Mouse (Mus musculus) liver, embryonic 14.5 days (tissue): ENCODE measurements around the gene Kif21a. TPM values are rescaled to one million over a fixed set of nuclear protein-coding genes. Genes with fewer than 3 reads are reported as not detected.

Source experiments
- ATAC-seq: fragments of 200-750 bp; cut with Nextera tagmentation; 2 replicates; pipeline ENCODE4 v1.8.0; 2017; ENCODE audit warnings: moderate number of reproducible peaks, mild to moderate bottlenecking, moderate library complexity; ENCODE audit not compliant: insufficient read depth
- DNase-seq, 3 experiments: peaks; one replicate each; pipeline ENCODE4 v3.0.0-alpha.2; 2012 to 2013; ENCODE audit warnings: low read depth in 3 of 3, low spot score in 3 of 3
- H3K27ac ChIP-seq: fragments of 300-500 bp; sonication (generic); 2 replicates; pipeline ENCODE4 v1.5.1; 2014; ENCODE audit warnings: moderate library complexity, mild to moderate bottlenecking, control low read depth, inconsistent platforms
- H3K27me3 ChIP-seq: fragments of 300-500 bp; sonication (generic); 2 replicates; pipeline ENCODE4 v1.6.1; 2014; ENCODE audit warnings: mild to moderate bottlenecking, low read length, moderate library complexity; ENCODE audit not compliant: control insufficient read depth, insufficient read depth
- H3K36me3 ChIP-seq: fragments of 300-500 bp; sonication (generic); replicated peaks from 2 replicates; pipeline ENCODE4 v1.6.1; 2014; ENCODE audit warnings: low read depth; ENCODE audit not compliant: control insufficient read depth, insufficient read depth
- H3K4me1 ChIP-seq, 2 experiments: fragments of 200-500 bp in 1 of 2; fragments of 300-500 bp in 1 of 2; sonication (generic) in 1 of 2; replicated peaks; 2 replicates each; pipeline ENCODE4 v1.6.1; 2012 to 2014; ENCODE audit warnings: antibody characterized with exemption in 1 of 2, inconsistent platforms in 1 of 2, low read length in 1 of 2; ENCODE audit not compliant: control insufficient read depth in 2 of 2, insufficient read depth in 2 of 2
- H3K4me2 ChIP-seq: fragments of 300-500 bp; sonication (generic); 2 replicates; pipeline ENCODE4 v1.6.1; 2014; ENCODE audit warnings: low read depth, mild to moderate bottlenecking, control low read depth, moderate library complexity
- H3K4me3 ChIP-seq, 2 experiments: fragments of 200-500 bp in 1 of 2; fragments of 300-500 bp in 1 of 2; sonication (generic) in 1 of 2; 2 replicates each; pipeline ENCODE4 v1.5.1; 2012 to 2014; ENCODE audit warnings: low read depth in 2 of 2, low read length in 2 of 2, mild to moderate bottlenecking in 2 of 2, control low read depth in 1 of 2, inconsistent platforms in 1 of 2, moderate library complexity in 1 of 2; ENCODE audit not compliant: insufficient read depth in 1 of 2
- H3K9ac ChIP-seq: fragments of 300-500 bp; sonication (generic); replicated peaks from 2 replicates; pipeline ENCODE4 v1.6.1; 2014; ENCODE audit warnings: mild to moderate bottlenecking, control low read depth, moderate library complexity
- H3K9me3 ChIP-seq: fragments of 300-500 bp; sonication (generic); 2 replicates; pipeline ENCODE4 v1.6.1; 2016; ENCODE audit warnings: low read length, mixed read lengths; ENCODE audit not compliant: control insufficient read depth
- CTCF ChIP-seq: IDR thresholded peaks from 2 replicates; pipeline ENCODE4 v1.5.1; 2016; ENCODE audit warnings: antibody characterized with exemption, low read depth, control low read depth
- EP300 ChIP-seq: IDR thresholded peaks from 2 replicates; pipeline ENCODE4 v1.6.1; 2016; ENCODE audit warnings: antibody characterized with exemption, low read depth
- WGBS: fragments of 180-500 bp; shearing (Covaris S2); extraction: QIAGEN DNeasy Blood & Tissue Kit; methylation state at CpG from one replicate; pipeline ENCODE4 v1.1.7; 2014; ENCODE audit not compliant: insufficient replicate concordance; 5-methylcytosine and 5-hydroxymethylcytosine counted together
- polyA plus RNA-seq, 2 experiments: library from polyadenylated mRNA; depleted of rRNA in 1 of 2; stranded (reverse) in 1 of 2; unstranded in 1 of 2; fragments of >200 nt; fragmentation: Nextera tagmentation in 1 of 2; extraction: Ambion mirVana in 1 of 2; gene quantifications; 2 replicates each; pipeline versions ENCODE4 v1.2.1 to v1.2.3; 2012 to 2014

Gene Kif21a
- polyA plus RNA-seq, 2 experiments, result 1.8 to 3.0 TPM

DNA sequence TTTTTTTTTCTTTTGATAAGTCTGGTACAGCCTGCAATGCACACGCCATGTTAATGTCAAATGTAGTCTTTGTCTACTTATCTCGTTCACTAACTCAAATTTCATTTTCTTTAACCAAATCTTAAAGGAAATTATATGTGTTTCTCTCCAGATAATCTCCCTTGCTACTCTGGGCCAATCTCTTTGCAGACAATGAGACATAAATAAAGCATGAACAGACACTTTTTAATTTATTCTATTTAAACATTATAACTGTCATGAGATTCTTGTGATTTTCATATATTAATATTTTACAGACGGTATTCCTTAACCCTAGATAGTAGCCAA, 30.9 kb downstream of the Kif21a start:
- no peaks in the 10 kb centered on the region for H3K4me1 ChIP-seq
- no peak for ATAC-seq
- no peak for DNase-seq
- H3K9me3 ChIP-seq, result no peaks in the 10 kb centered on the region
- TF ChIP-seq EP300 (no peak), CTCF (no peak)
- no peak overlapping the region for H3K4me2 ChIP-seq
- no peak overlapping the region for H3K9ac ChIP-seq
- no peak overlapping the region for H3K4me3 ChIP-seq
- no peaks in the 10 kb centered on the region for H3K27me3 ChIP-seq
- H3K36me3 ChIP-seq, result no peaks in the 10 kb centered on the region
- H3K27ac ChIP-seq, result no peak overlapping the region
- WGBS, result 46% methylated on average over 3 of the region's 3 CpGs

DNA sequence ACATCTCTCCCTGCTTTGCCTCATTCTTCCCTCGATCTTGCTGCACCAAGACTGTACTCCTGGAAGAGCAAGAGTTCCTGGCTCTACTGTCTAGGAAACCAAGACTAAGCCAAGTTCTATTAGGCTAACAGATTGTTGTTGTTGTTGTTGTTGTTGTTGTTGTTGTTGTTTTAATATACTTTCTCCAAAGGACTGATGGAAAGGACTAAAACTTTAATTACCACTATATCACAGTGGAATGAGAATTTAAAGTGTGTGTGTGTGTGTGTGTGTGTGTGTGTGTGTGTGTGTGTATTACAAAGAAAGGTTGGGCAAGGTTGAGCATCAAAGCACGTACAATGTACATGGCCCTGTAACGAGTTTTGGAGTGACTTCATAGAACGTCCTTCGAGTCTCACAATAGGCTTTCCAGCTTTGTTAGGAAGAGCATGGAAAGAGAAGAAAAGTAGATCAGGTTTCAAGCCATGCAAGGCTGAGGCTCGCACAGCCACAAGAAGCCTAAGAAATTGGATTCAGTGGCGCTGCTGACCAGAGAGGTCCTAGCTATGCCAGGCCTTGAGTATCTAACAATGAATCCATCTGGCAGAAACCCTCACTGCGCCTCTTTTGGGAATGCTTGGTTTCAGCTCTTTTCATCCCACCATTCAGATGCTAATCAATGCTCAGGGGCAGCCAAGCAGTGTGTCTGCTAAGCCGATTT, 31.4 kb downstream of the Kif21a start:
- WGBS, result 65% methylated on average over 9 of the region's 9 CpGs
- H3K9ac ChIP-seq, result no peak overlapping the region
- TF ChIP-seq EP300 (no peak), CTCF (no peak)
- no peak overlapping the region for H3K27ac ChIP-seq
- DNase-seq (no peak), ATAC-seq (no peak)
- no peaks in the 10 kb centered on the region for H3K27me3 ChIP-seq
- no peak overlapping the region for H3K4me2 ChIP-seq
- no peak overlapping the region for H3K4me3 ChIP-seq
- no peaks in the 10 kb centered on the region for H3K36me3 ChIP-seq
- H3K4me1 ChIP-seq, result no peaks in the 10 kb centered on the region
- no peaks in the 10 kb centered on the region for H3K9me3 ChIP-seq

DNA sequence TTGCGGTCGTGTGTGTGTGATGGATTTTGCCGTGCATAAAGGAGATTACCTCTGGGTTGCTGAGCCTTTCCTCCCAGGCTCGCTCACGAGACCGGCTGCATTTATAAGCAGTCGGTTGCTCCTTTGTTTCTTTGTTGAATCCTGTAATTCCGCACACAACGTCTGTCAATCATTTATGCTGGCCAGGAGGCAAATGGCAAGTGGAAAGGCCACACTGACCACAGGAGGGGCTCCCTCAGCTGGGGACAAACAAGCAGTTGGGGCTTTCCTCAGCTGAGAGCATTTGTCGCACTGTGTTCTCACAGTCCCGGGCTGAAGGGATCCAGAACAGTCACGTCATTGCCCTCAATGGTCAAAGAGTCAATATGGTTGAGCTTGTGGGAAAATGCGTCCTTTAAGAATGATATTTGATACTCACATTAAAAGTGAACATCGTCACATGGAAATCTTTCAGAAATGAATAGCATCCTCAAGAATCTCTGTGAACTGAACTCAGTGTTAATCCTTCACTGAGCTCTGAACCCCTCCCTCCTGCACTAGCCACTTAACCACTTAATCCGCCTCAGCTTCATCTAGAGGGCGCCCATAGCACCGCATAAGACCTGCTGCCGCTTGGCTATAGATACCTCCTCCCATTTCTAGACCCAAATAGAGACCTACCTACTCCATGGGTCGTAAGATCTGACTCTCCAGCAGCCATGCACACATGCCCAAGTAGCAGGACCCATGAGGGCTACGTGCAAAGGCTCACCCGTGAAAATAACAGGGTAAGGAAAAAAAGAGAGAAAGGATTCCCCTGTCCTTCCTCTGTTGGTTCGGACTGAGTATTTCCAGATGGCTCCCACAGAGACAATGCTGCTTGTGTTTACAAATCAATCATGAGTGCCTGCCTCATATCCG, 32.2 kb downstream of the Kif21a start:
- no peak overlapping the region for H3K9ac ChIP-seq
- H3K4me3 ChIP-seq, result no peak overlapping the region
- DNase-seq, result no peak
- no peak overlapping the region for H3K4me2 ChIP-seq
- no peak for ATAC-seq
- no peaks in the 10 kb centered on the region for H3K4me1 ChIP-seq
- no peaks in the 10 kb centered on the region for H3K27me3 ChIP-seq
- H3K36me3 ChIP-seq, result no peaks in the 10 kb centered on the region
- TF ChIP-seq CTCF, result no peak
- TF ChIP-seq EP300, result no peak
- no peaks in the 10 kb centered on the region for H3K9me3 ChIP-seq
- no peak overlapping the region for H3K27ac ChIP-seq
- WGBS, result 67% methylated on average over 23 of the region's 23 CpGs

DNA sequence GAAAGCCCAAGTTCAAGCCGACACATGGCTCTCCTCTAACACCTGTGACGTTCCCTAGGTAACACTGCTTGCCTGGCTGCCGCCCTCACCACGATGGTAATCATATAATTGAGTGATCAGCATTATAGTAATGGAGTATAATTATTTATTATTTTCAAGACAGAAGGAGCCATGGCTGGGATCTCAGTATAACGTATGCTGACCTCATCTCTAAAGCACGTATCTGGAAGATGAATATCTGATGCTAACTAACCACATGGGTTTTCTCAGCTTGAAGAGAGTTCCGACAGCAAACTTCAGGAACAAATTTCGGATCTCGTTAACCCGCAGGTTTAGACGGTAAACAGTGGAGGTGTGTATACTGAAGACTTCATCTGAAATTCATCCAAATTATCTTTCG, 33.4 kb downstream of the Kif21a start:
- Histone ChIP-seq H3K9me3 (no peaks in the 10 kb centered on the region), H3K27ac (no peak overlapping the region), H3K4me3 (no peak overlapping the region), H3K4me2 (no peak overlapping the region), H3K9ac (no peak overlapping the region), H3K4me1 (no peaks in the 10 kb centered on the region), H3K27me3 (no peaks in the 10 kb centered on the region), H3K36me3 (no peaks in the 10 kb centered on the region)
- no peak for ATAC-seq
- 79% methylated on average over 12 of the region's 12 CpGs for WGBS
- no peak for TF ChIP-seq EP300
- no peak for TF ChIP-seq CTCF
- DNase-seq, result no peak

DNA sequence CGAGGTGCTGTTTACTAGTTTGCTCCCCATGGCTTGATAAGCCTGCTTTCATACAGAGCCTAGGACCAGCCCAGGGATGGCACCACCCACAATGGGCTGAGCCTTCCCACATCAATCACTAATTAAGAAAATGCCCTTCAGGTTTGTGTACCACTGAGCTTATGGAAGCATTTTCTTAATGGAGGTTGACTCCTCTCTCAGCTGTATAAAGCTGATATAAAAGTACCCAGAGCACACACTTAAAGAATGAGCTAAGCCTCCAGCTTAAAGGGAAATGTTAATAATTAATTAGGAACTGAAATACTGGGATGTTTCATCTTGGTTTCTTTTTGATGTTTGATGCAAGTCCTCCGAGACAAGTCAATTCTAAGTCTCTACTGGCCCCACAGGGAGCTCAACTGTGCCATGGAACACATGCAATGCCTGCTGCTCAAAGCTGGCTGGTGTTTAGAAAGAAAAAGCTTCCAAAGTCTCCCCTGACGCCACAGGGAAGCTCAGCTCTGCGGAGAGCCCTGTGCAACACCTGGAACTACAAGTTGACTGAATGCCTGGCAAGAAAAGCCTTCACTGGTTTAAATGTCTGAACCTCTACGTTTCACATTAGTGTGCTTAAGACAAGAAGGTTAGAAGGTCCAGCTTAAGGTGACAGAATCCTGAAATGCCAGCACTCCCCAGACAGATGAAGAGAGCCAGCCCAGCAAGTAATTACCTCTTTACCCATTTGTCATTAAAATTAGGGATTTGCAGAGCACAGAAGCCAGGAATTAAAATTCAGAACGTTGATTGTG, 36.8 kb downstream of the Kif21a start:
- WGBS, result 23% methylated on average over 6 of the region's 6 CpGs
- Histone ChIP-seq H3K4me2 (peak overlapping the region; percentile 8; the same call in 1 of the 2 replicates), H3K4me1 (no peaks in the 10 kb centered on the region), H3K27ac (no peak overlapping the region), H3K9ac (no peak overlapping the region), H3K9me3 (no peaks in the 10 kb centered on the region), H3K27me3 (no peaks in the 10 kb centered on the region), H3K36me3 (no peaks in the 10 kb centered on the region), H3K4me3 (no peak overlapping the region)
- DNase-seq, result no peak
- no peak for ATAC-seq
- TF ChIP-seq EP300, result no peak
- TF ChIP-seq CTCF, result no peak
